Mouse (Mus musculus): ENCODE measurements around the gene Txnrd1.

Txnrd1 gene

GRCm38 (mm10) chr10:82833926-82834325 is at the start of gene Txnrd1:
Gene Txnrd1 (plus strand): TSS chr10:82833951.
- no peak for DNase-seq

- no peak for DNase-seq
Measured at GRCm38 (mm10) chr10:82789181-82789580, 44.6 kb upstream of the Txnrd1 start.

- DNase-seq: no peak
Measured at GRCm38 (mm10) chr10:82790504-82790903, 43.2 kb upstream of the Txnrd1 start.

GRCm38 (mm10) chr10:82791713-82792112 is 42.0 kb upstream of the Txnrd1 start:
- no peak for DNase-seq

- DNase-seq: no peak
Measured at GRCm38 (mm10) chr10:82792311-82792710, 41.4 kb upstream of the Txnrd1 start.

GRCm38 (mm10) chr10:82795071-82795731 is 38.5 kb upstream of the Txnrd1 start:
- peak; percentile 88 for DNase-seq

- no peak for DNase-seq
Measured at GRCm38 (mm10) chr10:82795767-82796166, 38.0 kb upstream of the Txnrd1 start.

GRCm38 (mm10) chr10:82796471-82797118 is 37.2 kb upstream of the Txnrd1 start:
- DNase-seq: peak; percentile 44

- no peak for DNase-seq
Measured at GRCm38 (mm10) chr10:82797119-82797491, 36.6 kb upstream of the Txnrd1 start.

- DNase-seq: no peak
Measured at GRCm38 (mm10) chr10:82798312-82798933, 35.3 kb upstream of the Txnrd1 start.

GRCm38 (mm10) chr10:82800094-82800493 is 33.7 kb upstream of the Txnrd1 start:
- DNase-seq: no peak

- DNase-seq: no peak
Measured at GRCm38 (mm10) chr10:82804396-82804795, 29.4 kb upstream of the Txnrd1 start.

GRCm38 (mm10) chr10:82805111-82805510 is 28.6 kb upstream of the Txnrd1 start:
- no peak for DNase-seq

- DNase-seq: no peak
Measured at GRCm38 (mm10) chr10:82806414-82806813, 27.3 kb upstream of the Txnrd1 start.

GRCm38 (mm10) chr10:82807238-82807637 is 26.5 kb upstream of the Txnrd1 start:
- DNase-seq: no peak

GRCm38 (mm10) chr10:82808155-82808554 is 25.6 kb upstream of the Txnrd1 start:
- no peak for DNase-seq

GRCm38 (mm10) chr10:82808891-82809290 is 24.9 kb upstream of the Txnrd1 start:
- no peak for DNase-seq

GRCm38 (mm10) chr10:82809352-82809751 is 24.4 kb upstream of the Txnrd1 start:
- no peak for DNase-seq

- peak; percentile 60 for DNase-seq
Measured at GRCm38 (mm10) chr10:82811855-82812431, 21.8 kb upstream of the Txnrd1 start.

GRCm38 (mm10) chr10:82814096-82814970 is 19.4 kb upstream of the Txnrd1 start:
- no peak for DNase-seq

GRCm38 (mm10) chr10:82816441-82816840 is 17.3 kb upstream of the Txnrd1 start:
- no peak for DNase-seq

GRCm38 (mm10) chr10:82817514-82817913 is 16.2 kb upstream of the Txnrd1 start:
- DNase-seq: no peak

GRCm38 (mm10) chr10:82817936-82818335 is 15.8 kb upstream of the Txnrd1 start:
- DNase-seq: no peak

Data from right cerebral cortex, adult 18-20 months (tissue).